Mouse (Mus musculus): ENCODE measurements at regions not wholly inside any gene's neighbourhood (a gene's known extent, or its start where the extent isn't known, plus 50 kb on each side); places are given as distances from the start of the nearest gene placed in this dataset.

GRCm38 (mm10) chr2:30525295-30525694 lies 51.3 kb upstream of the Ier5l start:
- no peak overlapping the region for H3K4me3 ChIP-seq (replicated peaks)
- no peak for TF ChIP-seq FLI1 (IDR thresholded peaks at IDR 0.05; ENCODE audit: low read length)
- no peak for TF ChIP-seq GATA1 (IDR thresholded peaks at IDR 0.05; ENCODE audit: borderline replicate concordance, low read length)
- H3K36me3 ChIP-seq (replicated peaks; ENCODE audit: low read length), result no peaks in the 10 kb centered on the region
- peaks cover 10% of the 10 kb centered on the region; the same call in 1 of the 2 replicates for H3K4me1 ChIP-seq
- H3K27me3 ChIP-seq (replicated peaks), result peaks cover 72% of the 10 kb centered on the region
- peaks cover 5% of the 10 kb centered on the region for H3K9me3 ChIP-seq

DNA sequence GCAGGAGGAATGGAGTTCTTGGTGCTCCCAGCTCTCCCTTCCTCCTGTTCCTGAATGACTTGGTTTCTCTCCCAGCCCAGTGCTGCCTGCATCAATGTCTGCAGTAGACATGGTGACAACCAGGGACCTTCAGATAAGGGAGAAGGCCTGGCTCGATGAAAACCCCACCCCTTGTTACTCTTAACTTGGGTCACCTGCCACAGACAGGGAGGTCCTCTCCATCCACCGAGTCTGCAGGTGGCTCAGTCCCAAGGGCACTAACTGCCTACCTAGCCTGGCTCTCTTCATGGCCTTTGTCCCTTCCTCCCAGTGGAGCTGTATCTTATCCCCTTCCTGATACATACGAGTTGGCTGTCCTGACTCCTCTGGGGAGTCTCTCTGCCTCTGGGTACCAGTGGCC lies 51.8 kb upstream of the Ier5l start:
- Histone ChIP-seq H3K27me3 (replicated peaks) (peaks cover 72% of the 10 kb centered on the region), H3K36me3 (replicated peaks; ENCODE audit: low read length) (no peaks in the 10 kb centered on the region), H3K9me3 (peaks cover 5% of the 10 kb centered on the region), H3K4me1 (peaks cover 10% of the 10 kb centered on the region; the same call in 1 of the 2 replicates), H3K4me3 (replicated peaks) (no peak overlapping the region)
- TF ChIP-seq FLI1 (IDR thresholded peaks at IDR 0.05; ENCODE audit: low read length) (no peak), GATA1 (IDR thresholded peaks at IDR 0.05; ENCODE audit: borderline replicate concordance, low read length) (no peak)

GRCm38 (mm10) chr2:30527495-30527894 lies 53.5 kb upstream of the Ier5l start:
- Histone ChIP-seq H3K36me3 (replicated peaks; ENCODE audit: low read length) (no peaks in the 10 kb centered on the region), H3K4me1 (peaks cover 10% of the 10 kb centered on the region; the same call in 1 of the 2 replicates), H3K4me3 (replicated peaks) (no peak overlapping the region), H3K27me3 (replicated peaks) (peaks cover 70% of the 10 kb centered on the region), H3K9me3 (peaks cover 8% of the 10 kb centered on the region)
- no peak for TF ChIP-seq GATA1 (IDR thresholded peaks at IDR 0.05; ENCODE audit: borderline replicate concordance, low read length)
- TF ChIP-seq FLI1 (IDR thresholded peaks at IDR 0.05; ENCODE audit: low read length), result no peak

DNA sequence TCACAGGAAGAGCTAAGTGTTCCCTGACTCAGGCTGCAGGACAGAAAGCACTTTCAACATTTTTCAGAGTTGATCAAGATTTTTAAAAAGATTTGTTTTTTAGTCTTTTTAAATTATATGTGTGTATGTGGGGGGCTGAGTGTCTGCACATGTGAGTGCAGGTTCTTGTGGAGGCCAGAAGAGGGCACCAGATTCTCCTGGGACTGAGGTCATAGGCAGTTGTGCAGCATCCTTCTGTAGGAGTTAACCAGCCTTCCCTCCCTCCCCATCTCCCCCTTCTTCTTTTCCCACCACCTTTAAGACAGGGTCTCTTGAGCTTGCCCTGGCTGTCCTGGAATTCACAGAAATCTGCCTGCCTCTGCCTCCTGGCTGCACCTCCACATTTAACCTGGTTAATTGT lies 58.9 kb upstream of the Ier5l start:
- H3K4me1 ChIP-seq, result no peaks in the 10 kb centered on the region
- peaks cover 13% of the 10 kb centered on the region for H3K9me3 ChIP-seq
- TF ChIP-seq FLI1 (IDR thresholded peaks at IDR 0.05; ENCODE audit: low read length) (no peak), GATA1 (IDR thresholded peaks at IDR 0.05; ENCODE audit: borderline replicate concordance, low read length) (no peak)
- H3K36me3 ChIP-seq (replicated peaks; ENCODE audit: low read length), result no peaks in the 10 kb centered on the region
- no peak overlapping the region for H3K4me3 ChIP-seq (replicated peaks)
- peaks cover 49% of the 10 kb centered on the region for H3K27me3 ChIP-seq (replicated peaks)

GRCm38 (mm10) chr2:30533367-30533766 lies 59.3 kb upstream of the Ier5l start:
- H3K4me1 ChIP-seq, result no peaks in the 10 kb centered on the region
- peaks cover 47% of the 10 kb centered on the region for H3K27me3 ChIP-seq (replicated peaks)
- H3K4me3 ChIP-seq (replicated peaks), result no peak overlapping the region
- H3K9me3 ChIP-seq, result peaks cover 13% of the 10 kb centered on the region
- no peak for TF ChIP-seq FLI1 (IDR thresholded peaks at IDR 0.05; ENCODE audit: low read length)
- TF ChIP-seq GATA1 (IDR thresholded peaks at IDR 0.05; ENCODE audit: borderline replicate concordance, low read length), result no peak
- H3K36me3 ChIP-seq (replicated peaks; ENCODE audit: low read length), result no peaks in the 10 kb centered on the region

- H3K27me3 ChIP-seq (replicated peaks), result peaks cover 53% of the 10 kb centered on the region
- no peak overlapping the region for H3K4me3 ChIP-seq (replicated peaks)
- H3K9me3 ChIP-seq, result peaks cover 13% of the 10 kb centered on the region
- H3K4me1 ChIP-seq, result peaks cover 5% of the 10 kb centered on the region
- no peak for TF ChIP-seq GATA1 (IDR thresholded peaks at IDR 0.05; ENCODE audit: borderline replicate concordance, low read length)
- no peak for TF ChIP-seq FLI1 (IDR thresholded peaks at IDR 0.05; ENCODE audit: low read length)
- H3K36me3 ChIP-seq (replicated peaks; ENCODE audit: low read length), result no peaks in the 10 kb centered on the region
Observed at GRCm38 (mm10) chr2:30534485-30534884, 60.4 kb upstream of the Cstad start.

GRCm38 (mm10) chr2:30539305-30539704 lies 55.5 kb upstream of the Cstad start:
- H3K27me3 ChIP-seq (replicated peaks), result peaks cover 59% of the 10 kb centered on the region
- no peaks in the 10 kb centered on the region for H3K36me3 ChIP-seq (replicated peaks; ENCODE audit: low read length)
- H3K4me1 ChIP-seq, result peaks cover 12% of the 10 kb centered on the region
- peak overlapping the region; percentile 54 for H3K4me3 ChIP-seq (replicated peaks)
- no peaks in the 10 kb centered on the region for H3K9me3 ChIP-seq
- TF ChIP-seq FLI1 (IDR thresholded peaks at IDR 0.05; ENCODE audit: low read length) (no peak), GATA1 (IDR thresholded peaks at IDR 0.05; ENCODE audit: borderline replicate concordance, low read length) (no peak)

- Histone ChIP-seq H3K36me3 (replicated peaks; ENCODE audit: low read length) (no peaks in the 10 kb centered on the region), H3K4me1 (peaks cover 25% of the 10 kb centered on the region), H3K9me3 (no peaks in the 10 kb centered on the region), H3K27me3 (replicated peaks) (peaks cover 59% of the 10 kb centered on the region), H3K4me3 (replicated peaks) (no peak overlapping the region)
- TF ChIP-seq GATA1 (IDR thresholded peaks at IDR 0.05; ENCODE audit: borderline replicate concordance, low read length) (no peak), FLI1 (IDR thresholded peaks at IDR 0.05; ENCODE audit: low read length) (no peak)
Observed at GRCm38 (mm10) chr2:30541541-30541940, 53.3 kb upstream of the Cstad start.

- TF ChIP-seq FLI1 (IDR thresholded peaks at IDR 0.05; ENCODE audit: low read length) (no peak), GATA1 (IDR thresholded peaks at IDR 0.05; ENCODE audit: borderline replicate concordance, low read length) (no peak)
- Histone ChIP-seq H3K36me3 (replicated peaks; ENCODE audit: low read length) (peaks cover 4% of the 10 kb centered on the region), H3K4me3 (replicated peaks) (peak overlapping the region; percentile 83), H3K4me1 (peaks cover 40% of the 10 kb centered on the region), H3K27me3 (replicated peaks) (peaks cover 50% of the 10 kb centered on the region), H3K9me3 (peaks cover 14% of the 10 kb centered on the region)
Observed at GRCm38 (mm10) chr2:30544782-30545435, 49.9 kb upstream of the Cstad start.

Data from megakaryocyte, embryonic 14.5 days (primary cell).